Mouse (Mus musculus): ENCODE measurements at regions not wholly inside any gene's neighbourhood (a gene's known extent, or its start where the extent isn't known, plus 50 kb on each side); places are given as distances from the start of the nearest gene placed in this dataset.

GRCm38 (mm10) chrX:167152611-167153010, 56.5 kb downstream of the Tmsb4x start:
- DNase-seq (ENCODE audit: low spot score in 2 of 2), result peak; percentile 13 to 31

GRCm38 (mm10) chrX:167151341-167151740, 57.8 kb downstream of the Tmsb4x start:
- no peak for DNase-seq (ENCODE audit: low spot score in 2 of 2)

- no peak for DNase-seq (ENCODE audit: low spot score in 2 of 2)
Observed at GRCm38 (mm10) chrX:167149400-167149799, 59.7 kb downstream of the Tmsb4x start.

- DNase-seq (ENCODE audit: low spot score in 2 of 2), result peak; percentile 9 to 35
Observed at GRCm38 (mm10) chrX:167146513-167147360, 62.4 kb downstream of the Tmsb4x start.

- DNase-seq (ENCODE audit: low spot score in 2 of 2), result no peak
Observed at GRCm38 (mm10) chrX:167145508-167146182, 63.5 kb downstream of the Tmsb4x start.

GRCm38 (mm10) chrX:167139110-167139509, 70.0 kb downstream of the Tmsb4x start:
- DNase-seq (ENCODE audit: low spot score in 2 of 2), result no peak

GRCm38 (mm10) chrX:167134250-167134649, 74.9 kb downstream of the Tmsb4x start:
- no peak for DNase-seq (ENCODE audit: low spot score in 2 of 2)

GRCm38 (mm10) chrX:167132989-167133395, 76.1 kb downstream of the Tmsb4x start:
- DNase-seq (ENCODE audit: low spot score in 2 of 2), result no peak

- DNase-seq (ENCODE audit: low spot score in 2 of 2), result no peak
Observed at GRCm38 (mm10) chrX:167131317-167131716, 77.8 kb downstream of the Tmsb4x start.

- no peak for DNase-seq (ENCODE audit: low spot score in 2 of 2)
Observed at GRCm38 (mm10) chrX:167130601-167131000, 78.5 kb downstream of the Tmsb4x start.

- DNase-seq (ENCODE audit: low spot score in 2 of 2), result no peak
Observed at GRCm38 (mm10) chrX:167119288-167119687, 89.8 kb downstream of the Tmsb4x start.

- no peak for DNase-seq (ENCODE audit: low spot score in 2 of 2)
Observed at GRCm38 (mm10) chrX:167115096-167115495, 94.0 kb downstream of the Tmsb4x start.

GRCm38 (mm10) chrX:167111059-167111871, 97.8 kb downstream of the Tmsb4x start:
- DNase-seq (ENCODE audit: low spot score in 2 of 2), result no peak

- no peak for DNase-seq (ENCODE audit: low spot score in 2 of 2)
Observed at GRCm38 (mm10) chrX:167108356-167108755, 100.8 kb downstream of the Tmsb4x start.

GRCm38 (mm10) chrX:167107469-167107868, 101.6 kb downstream of the Tmsb4x start:
- no peak for DNase-seq (ENCODE audit: low spot score in 2 of 2)

GRCm38 (mm10) chrX:167105931-167106417, 103.1 kb downstream of the Tmsb4x start:
- DNase-seq (ENCODE audit: low spot score in 2 of 2), result peak; percentile 5 to 18

- DNase-seq (ENCODE audit: low spot score in 2 of 2), result no peak
Observed at GRCm38 (mm10) chrX:167105354-167105753, 103.8 kb downstream of the Tmsb4x start.

GRCm38 (mm10) chrX:167104247-167104621, 104.9 kb downstream of the Tmsb4x start:
- no peak for DNase-seq (ENCODE audit: low spot score in 2 of 2)

- peak in 1 of 2 experiments; percentile 3 for DNase-seq (ENCODE audit: low spot score in 2 of 2)
Observed at GRCm38 (mm10) chrX:167103501-167104246, 105.4 kb downstream of the Tmsb4x start.

GRCm38 (mm10) chrX:167101929-167102328, 107.2 kb downstream of the Tmsb4x start:
- no peak for DNase-seq (ENCODE audit: low spot score in 2 of 2)

GRCm38 (mm10) chrX:167099411-167099810, 109.7 kb downstream of the Tmsb4x start:
- DNase-seq (ENCODE audit: low spot score in 2 of 2), result no peak
